ENCODE assay signal across 1 mouse cellular context in genomic region chr19:4214771-4215450, GRCm38 (mm10).
TF ChIP-seq lines count a peak whose summit lies in the region.

No protein-coding gene starts in this region.

TF ChIP-seq in MEL, 35 proteins besides CTCF, POLR2A, EP300 and RAD21 (continued from another document):
- no peak for TF ChIP-seq ZMIZ1 (IDR thresholded peaks at IDR 0.05; ENCODE audit: low read depth, low read length)
- TF ChIP-seq MAFK (IDR thresholded peaks at IDR 0.05; ENCODE audit: borderline replicate concordance, low read depth, low read length), result no peak
- no peak for TF ChIP-seq TCF12 (IDR thresholded peaks at IDR 0.05; ENCODE audit: low read depth, low read length)
- TF ChIP-seq NELFE (IDR thresholded peaks at IDR 0.05; ENCODE audit: low read depth, low read length), result no peak
- no peak for TF ChIP-seq ZKSCAN1 (IDR thresholded peaks at IDR 0.05; ENCODE audit: low read depth, low read length)
